8 mouse cellular contexts compared by ENCODE assay signal in the genomic region with DNA sequence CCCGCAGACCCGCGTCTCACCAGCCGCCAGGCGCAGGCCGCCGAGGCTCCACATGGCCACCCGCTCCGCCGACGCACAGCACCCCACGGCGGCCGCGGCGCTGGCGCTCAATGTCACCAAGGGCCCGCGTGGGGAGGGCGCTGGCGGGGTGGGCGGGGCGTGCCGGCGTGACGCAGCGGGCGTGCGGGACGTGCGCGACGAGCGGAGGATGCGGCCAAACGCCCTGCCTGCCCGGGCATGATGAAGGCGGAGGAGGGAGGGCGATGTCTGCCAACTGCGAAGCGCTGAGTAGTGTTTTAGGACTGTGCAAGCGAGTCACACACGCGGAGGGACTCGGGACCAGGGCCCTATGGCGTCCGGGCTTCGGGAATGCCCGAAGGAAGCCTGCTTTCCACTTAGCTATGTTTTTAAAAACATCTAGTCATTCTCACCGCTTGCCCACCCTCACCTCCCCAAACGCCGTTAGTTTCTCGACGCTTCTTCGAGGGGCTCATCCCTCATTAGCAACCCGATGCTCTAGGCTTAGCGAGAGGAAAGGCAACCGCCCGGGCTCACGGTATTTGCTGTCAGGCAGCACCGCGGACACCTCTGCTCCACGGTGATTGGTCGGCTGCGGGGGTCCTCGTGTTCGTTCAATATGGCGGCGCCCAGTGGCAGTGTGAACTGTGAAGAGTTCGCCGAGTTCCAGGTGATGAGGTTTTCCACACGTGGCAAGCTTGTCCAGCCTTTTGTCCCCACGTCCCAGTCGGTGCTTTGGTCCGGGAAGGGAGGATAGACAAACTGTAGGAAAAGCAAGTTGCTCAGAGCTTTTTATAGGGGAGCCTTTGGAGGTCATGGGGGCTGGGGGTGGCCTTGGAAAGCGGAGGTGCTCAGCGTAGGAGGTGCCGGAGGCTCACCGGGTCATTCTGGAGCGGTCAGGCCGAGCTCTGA. TPM values are rescaled to one million over a fixed set of nuclear protein-coding genes. Genes with fewer than 3 reads are reported as not detected.
DNase-seq lines count a peak whose midpoint lies in the region; ATAC-seq and TF ChIP-seq lines count a peak whose summit lies in the region.

Gene Fam162a (minus strand): TSS at position 145 of the 930 bp plus-strand sequence.
Gene Ccdc58 (plus strand): TSS at position 236 of the 930 bp plus-strand sequence.

- TF ChIP-seq POLR2A in cortical plate, adult 2 months (IDR thresholded peaks at IDR 0.05; ENCODE audit: extremely low read depth, insufficient read depth, low read length), result peak; percentile 92

- ATAC-seq in activated CD4-positive, CD25-positive, alpha-beta regulatory T cell, adult 4 months, result peak; percentile 78
- peak; percentile 88 for ATAC-seq in megakaryocyte progenitor cell, adult 5-6 weeks (replicated peaks; ENCODE audit: poor library complexity)

- H3K4me3 ChIP-seq in cortical plate, adult 2 months (ENCODE audit: insufficient read depth, low read length), result peak within 1 kb of the TSS; percentile 67

- peak within 1 kb of the TSS; percentile 93 for H3K27ac ChIP-seq in cortical plate, adult 2 months (ENCODE audit: insufficient read depth, low read length)

- no peaks in the 10 kb centered on the region for H3K4me1 ChIP-seq in cortical plate, adult 2 months (ENCODE audit: control insufficient read depth, insufficient read depth, low read length)

- TF ChIP-seq CTCF in cortical plate, adult 2 months (IDR thresholded peaks at IDR 0.05; ENCODE audit: extremely low read depth, insufficient read depth, low read length), result no peak

- DNase-seq in gastrocnemius, postnatal 10 days, result peak; percentile 96
- DNase-seq in induced T-regulatory cell, adult 2 months (ENCODE audit: low read depth), result peak; percentile 95
- peak; percentile 78 to 93 for DNase-seq in left cerebral cortex, adult 9 months (ENCODE audit: low spot score in 2 of 2)
- peak; percentile 95 for DNase-seq in right cerebral cortex, postnatal 14 days
- DNase-seq in urinary bladder, postnatal 36 days (ENCODE audit: low spot score in 2 of 2), result peak; percentile 89 to 91

RNA-seq across cellular contexts. Expression of gene Fam162a, which starts in this region (rescaled TPM):
- polyA plus RNA-seq in activated CD4-positive, CD25-positive, alpha-beta regulatory T cell, adult 4 months (2017; shearing (Covaris generic)), result 100 to 1,000 TPM in 1 of 2 experiments, 10 to 100 TPM in 1; 91.6 to 121 TPM
- 97.8 and 111 TPM in 2 replicates for polyA plus RNA-seq in cortical plate, adult 2 months (2012; rRNA removed)
- total RNA-seq in gastrocnemius, postnatal 10 days (2021), result 100 to 1,000 TPM; 130 to 134 TPM
- 128 and 151 TPM in 2 replicates for total RNA-seq in megakaryocyte progenitor cell, adult 5-6 weeks (2015)
- total RNA-seq in megakaryocyte progenitor cell, adult 5-6 weeks (2017), result 91.9 and 120 TPM in 2 replicates

RNA-seq across cellular contexts. Expression of gene Ccdc58, which starts in this region (rescaled TPM):
- polyA plus RNA-seq in activated CD4-positive, CD25-positive, alpha-beta regulatory T cell, adult 4 months (2017; shearing (Covaris generic)), result 10 to 100 TPM; 19.6 to 33.4 TPM
- 18.3 and 18.7 TPM in 2 replicates for polyA plus RNA-seq in cortical plate, adult 2 months (2012; rRNA removed)
- 10 to 100 TPM; 36.4 to 42.3 TPM for total RNA-seq in gastrocnemius, postnatal 10 days (2021)
- 70.0 and 90.8 TPM in 2 replicates for total RNA-seq in megakaryocyte progenitor cell, adult 5-6 weeks (2015)
- 57.8 and 82.1 TPM in 2 replicates for total RNA-seq in megakaryocyte progenitor cell, adult 5-6 weeks (2017)

Comparison
In these comparisons a context has a peak if more than half of its experiments do, and no peak if none do; other contexts are left out.
1. Peak in every context shown above with its lines: DNase-seq, ATAC-seq, H3K4me3 ChIP-seq and H3K27ac ChIP-seq.